Mouse (Mus musculus) cerebellum, adult (tissue): Measurements from ENCODE around the gene P3h1.
"Not testable (repeated sequence)": the region's sequence is repeated elsewhere in the genome, so short reads cannot be mapped to it uniquely, and the experiment has no call there.

Experiments
- ATAC-seq: cut with Nextera tagmentation; 2 replicates; pipeline ENCODE4 v1.9.2; 2017; ENCODE audit warnings: mild to moderate bottlenecking, moderate library complexity, mixed read lengths; ENCODE audit not compliant: insufficient number of reproducible peaks, low FRiP score, low TSS enrichment

Gene P3h1

DNA sequence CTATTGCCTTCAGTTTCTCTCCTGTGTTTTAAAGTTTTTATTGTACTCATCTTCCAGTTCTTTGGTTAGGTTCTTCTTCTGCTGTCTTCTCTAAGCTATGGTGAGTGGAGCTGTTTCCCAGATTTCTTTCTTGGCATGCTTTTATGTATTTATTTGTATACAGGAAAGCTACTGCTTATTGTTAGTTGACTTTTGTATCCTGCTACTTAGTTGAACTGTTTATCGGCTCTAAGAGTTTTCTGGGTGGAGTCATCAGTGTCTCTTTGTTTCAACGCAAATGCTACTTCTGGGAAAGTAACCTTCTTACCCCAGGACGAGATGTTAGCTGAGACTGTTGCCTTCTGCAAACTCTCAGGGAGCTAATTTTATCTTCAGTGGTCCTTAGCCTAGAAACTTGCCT, 30.7 kb downstream of the P3h1 start:
- ATAC-seq, result no peak

DNA sequence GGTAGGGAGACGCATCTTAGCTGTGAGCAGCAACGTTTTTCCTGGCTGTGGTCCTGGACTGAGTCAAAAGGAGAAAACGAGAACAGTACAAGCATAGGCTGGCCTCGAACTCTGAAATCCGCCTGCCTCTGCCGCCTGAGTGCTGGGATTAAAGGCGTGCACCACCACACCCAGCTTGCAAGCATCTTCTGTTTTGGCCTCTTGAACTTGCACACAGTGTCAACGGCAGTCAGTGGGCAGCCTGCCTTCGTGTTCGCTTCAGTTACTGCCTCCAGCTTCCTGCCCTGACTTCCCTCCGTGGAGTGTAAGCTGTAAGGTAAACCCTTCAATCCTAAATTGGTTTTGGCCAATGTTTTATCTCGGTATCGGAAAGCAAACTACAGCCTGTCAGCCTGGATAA, 33.9 kb downstream of the P3h1 start:
- ATAC-seq, result no peak

DNA sequence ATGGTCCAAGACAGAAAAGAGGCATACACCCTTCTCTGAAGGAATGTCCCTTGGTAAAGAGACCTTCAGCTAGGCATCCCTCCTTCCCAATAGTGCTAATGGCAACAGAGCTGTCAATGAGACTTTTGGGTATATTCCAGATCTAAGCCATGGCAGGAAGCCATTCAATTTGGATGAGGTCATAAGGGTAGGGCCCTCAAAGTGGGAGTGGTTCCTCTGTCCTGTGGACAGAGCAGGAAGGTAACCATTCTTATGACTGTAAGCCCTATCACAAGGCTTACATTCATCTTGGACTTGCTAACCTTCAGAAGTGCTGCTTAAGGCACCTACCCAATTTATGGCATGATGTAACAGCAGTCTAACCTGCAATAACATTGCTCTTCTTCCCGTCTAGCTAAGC, 41.9 kb downstream of the P3h1 start:
- ATAC-seq, result no peak

DNA sequence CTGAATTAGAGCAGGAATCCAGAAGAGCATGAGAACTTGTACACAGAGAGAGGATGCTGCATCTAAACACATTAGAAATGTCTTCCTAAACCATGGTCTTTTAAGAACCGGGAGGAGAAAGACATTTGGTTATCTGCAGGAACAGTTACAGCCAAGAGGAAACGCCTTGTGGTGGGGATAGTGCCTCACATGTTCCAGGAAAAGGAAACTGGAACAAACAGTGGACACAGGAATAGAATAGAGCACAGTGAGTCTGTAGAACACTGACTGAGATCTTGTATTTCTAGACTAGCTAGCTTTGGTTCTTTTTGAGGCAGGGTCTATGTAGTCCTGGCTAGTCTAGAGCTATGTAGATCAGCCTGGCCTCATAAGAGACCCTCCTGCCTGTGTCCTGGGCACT, 42.5 kb downstream of the P3h1 start:
- no peak for ATAC-seq

- ATAC-seq, result no peak
These were observed 43.0 kb downstream of the P3h1 start for GRCm38 (mm10) chr4:119275726-119276125.

- not testable (repeated sequence) for ATAC-seq
These were observed 46.1 kb downstream of the P3h1 start for GRCm38 (mm10) chr4:119278784-119279183.

- ATAC-seq, result no peak
These were observed 52.1 kb downstream of the P3h1 start for GRCm38 (mm10) chr4:119284861-119285260.

GRCm38 (mm10) chr4:119285336-119285735, 52.6 kb downstream of the P3h1 start:
- no peak for ATAC-seq

DNA sequence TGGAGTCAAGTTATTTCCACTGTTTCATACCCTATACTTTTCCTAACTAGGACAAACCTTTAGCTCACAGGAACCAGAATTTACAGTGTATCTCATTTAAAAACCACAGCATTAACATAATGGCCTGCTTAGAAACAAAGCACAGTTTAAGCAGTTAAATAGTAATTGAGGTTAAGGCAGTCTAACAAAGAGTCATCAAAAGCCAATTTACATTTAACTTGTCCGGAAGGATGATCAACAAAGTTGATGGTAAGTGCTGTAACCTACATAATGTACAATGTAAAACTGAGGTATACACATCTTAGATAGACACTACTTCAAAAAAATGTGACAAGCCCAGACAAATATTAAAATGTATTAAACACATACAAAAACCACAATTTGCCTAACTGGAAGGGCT, 59.2 kb downstream of the P3h1 start:
- no peak for ATAC-seq

GRCm38 (mm10) chr4:119292771-119293573, 60.3 kb downstream of the P3h1 start:
- no peak for ATAC-seq

GRCm38 (mm10) chr4:119293574-119294258, 61.0 kb downstream of the P3h1 start:
- 0 out of 2 replicates have a peak, but pooled peaks have one; percentile 1 for ATAC-seq

- peak; percentile 100 for ATAC-seq
These were observed 61.9 kb downstream of the P3h1 start, which contains the start of gene Ybx1 for GRCm38 (mm10) chr4:119294415-119295133. Ybx1 (minus strand) TSS chr4:119294604.

- ATAC-seq, result no peak
These were observed 62.4 kb downstream of the P3h1 start for GRCm38 (mm10) chr4:119295134-119295453.

DNA sequence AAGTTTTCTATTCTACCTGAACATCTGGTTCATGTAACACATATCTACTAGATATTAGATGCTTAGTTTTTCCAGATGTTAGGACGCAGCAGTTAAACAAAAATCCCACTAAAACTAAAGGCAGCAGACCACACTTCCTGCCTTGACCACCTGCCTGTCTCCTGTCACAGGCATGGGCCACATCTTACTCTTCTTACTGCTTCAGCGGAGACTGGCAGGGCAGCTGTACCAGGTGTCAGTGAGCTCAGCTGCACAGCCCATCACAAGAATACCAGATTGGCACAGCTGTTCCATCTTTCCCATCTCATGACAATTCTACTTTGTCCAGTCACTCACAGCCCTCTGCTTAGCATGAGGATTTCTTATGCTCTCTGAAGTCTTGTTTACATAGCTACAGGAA, 64.6 kb downstream of the P3h1 start:
- no peak for ATAC-seq
